Mouse (Mus musculus): Measurements from ENCODE around the gene Mrc2. TPM values are rescaled to one million over a fixed set of nuclear protein-coding genes. Genes with fewer than 3 reads are reported as not detected.

Gene Mrc2
- polyA plus RNA-seq, 1 experiment from 2014 or later = 5.5 TPM

- WGBS = 84% methylated on average over 12 of the region's 12 CpGs
- Histone ChIP-seq H3K36me3 (peaks cover 71% of the 10 kb centered on the region), H3K4me1 (replicated peaks) (0 out of 2 replicates have a peak, but pooled peaks cover 4% of the 10 kb centered on the region), H3K9ac (no peak overlapping the region), H3K4me2 (no peak overlapping the region), H3K27me3 (no peaks in the 10 kb centered on the region), H3K4me3 (no peak overlapping the region), H3K9me3 (no peaks in the 10 kb centered on the region), H3K27ac (no peak overlapping the region)
- no peak for ATAC-seq (ENCODE audit: low FRiP score)
Observed at GRCm38 (mm10) chr11:105281763-105282459, 10.5 kb upstream of the Mrc2 start.

DNA sequence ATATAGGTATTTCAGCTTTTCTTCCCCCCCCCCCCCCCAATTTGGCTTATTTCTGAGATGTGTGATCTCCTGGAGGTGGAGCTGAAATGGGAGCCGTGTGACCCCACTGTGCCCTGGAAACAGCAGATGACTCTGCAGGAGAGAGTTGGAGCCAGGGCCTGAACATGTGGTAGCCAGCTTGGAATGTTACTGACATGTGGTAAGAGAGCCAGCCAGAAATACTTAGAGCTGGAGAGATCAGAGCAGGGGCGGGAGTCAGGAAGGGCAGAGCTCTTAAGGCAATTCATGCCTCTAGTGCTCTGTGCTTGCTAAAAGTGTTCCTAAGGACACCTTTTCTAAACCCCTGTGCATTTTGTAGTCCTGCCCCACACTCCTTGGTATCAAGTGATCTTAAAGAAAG, 10.0 kb upstream of the Mrc2 start:
- Histone ChIP-seq H3K36me3 (peaks cover 70% of the 10 kb centered on the region), H3K9ac (no peak overlapping the region), H3K27me3 (no peaks in the 10 kb centered on the region), H3K27ac (no peak overlapping the region), H3K9me3 (no peaks in the 10 kb centered on the region), H3K4me3 (no peak overlapping the region), H3K4me1 (replicated peaks) (0 out of 2 replicates have a peak, but pooled peaks cover 4% of the 10 kb centered on the region), H3K4me2 (no peak overlapping the region)
- ATAC-seq (ENCODE audit: low FRiP score) = no peak
- 75% methylated on average over 2 of the region's 2 CpGs for WGBS

DNA sequence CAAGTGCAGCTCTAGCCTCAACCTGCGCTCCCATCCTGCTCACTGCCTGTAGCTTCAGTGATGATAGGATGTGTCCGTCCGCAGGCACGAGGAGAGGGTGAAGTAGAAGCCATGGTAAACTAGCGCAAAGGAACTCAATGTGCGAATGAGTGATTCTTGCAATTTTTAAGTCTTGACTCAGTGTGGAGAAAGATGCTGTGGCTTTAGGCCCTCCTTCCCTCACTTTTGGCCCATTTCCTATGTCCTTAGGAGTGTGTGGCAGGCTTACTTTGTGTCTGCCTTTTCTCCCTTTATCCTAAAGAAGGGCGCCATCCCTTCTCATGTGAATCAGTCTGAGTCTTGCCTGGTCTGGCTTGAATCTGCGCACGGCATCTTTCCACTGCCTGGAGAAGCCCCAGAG, 9.4 kb upstream of the Mrc2 start:
- no peaks in the 10 kb centered on the region for H3K9me3 ChIP-seq
- no peak overlapping the region for H3K9ac ChIP-seq
- ATAC-seq (ENCODE audit: low FRiP score) = no peak
- no peak overlapping the region for H3K4me3 ChIP-seq
- peaks cover 68% of the 10 kb centered on the region for H3K36me3 ChIP-seq
- 92% methylated on average over 9 of the region's 9 CpGs for WGBS
- no peaks in the 10 kb centered on the region for H3K27me3 ChIP-seq
- no peak overlapping the region for H3K27ac ChIP-seq
- 0 out of 2 replicates have a peak, but pooled peaks cover 4% of the 10 kb centered on the region for H3K4me1 ChIP-seq (replicated peaks)
- H3K4me2 ChIP-seq = no peak overlapping the region

- Histone ChIP-seq H3K9me3 (no peaks in the 10 kb centered on the region), H3K36me3 (peaks cover 62% of the 10 kb centered on the region), H3K27me3 (peaks cover 7% of the 10 kb centered on the region), H3K27ac (no peak overlapping the region), H3K4me1 (replicated peaks) (0 out of 2 replicates have a peak, but pooled peaks cover 4% of the 10 kb centered on the region), H3K9ac (no peak overlapping the region), H3K4me3 (no peak overlapping the region), H3K4me2 (no peak overlapping the region)
- 49% methylated on average over 3 of the region's 3 CpGs for WGBS
- no peak for ATAC-seq (ENCODE audit: low FRiP score)
Observed at GRCm38 (mm10) chr11:105285720-105286119, 6.7 kb upstream of the Mrc2 start.

DNA sequence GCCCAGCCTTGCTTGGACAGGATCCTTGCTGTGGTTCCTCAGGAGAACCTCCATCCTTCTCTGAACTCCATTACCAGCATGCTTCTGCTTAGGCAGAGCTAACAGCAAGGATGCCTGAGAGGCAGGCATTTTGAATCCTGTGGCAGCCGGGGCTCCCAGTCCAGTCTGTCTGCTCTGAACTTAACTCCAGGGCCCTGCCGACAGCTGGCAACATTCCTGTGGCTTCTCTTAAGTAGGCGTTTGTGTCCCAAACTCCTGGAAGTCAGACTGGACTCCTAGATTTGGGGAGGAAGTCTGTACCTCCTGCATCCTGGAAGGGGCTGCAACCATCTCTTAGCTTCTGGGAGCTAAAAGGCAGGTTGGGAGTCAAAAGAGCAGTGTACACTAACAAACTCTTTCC, 3.0 kb upstream of the Mrc2 start:
- no peak overlapping the region for H3K9ac ChIP-seq
- H3K4me2 ChIP-seq = no peak overlapping the region
- no peaks in the 10 kb centered on the region for H3K9me3 ChIP-seq
- peaks cover 34% of the 10 kb centered on the region for H3K4me1 ChIP-seq (replicated peaks)
- peaks cover 28% of the 10 kb centered on the region for H3K27me3 ChIP-seq
- WGBS = 70% methylated on average over 3 of the region's 3 CpGs
- no peak overlapping the region for H3K4me3 ChIP-seq
- no peak overlapping the region for H3K27ac ChIP-seq
- H3K36me3 ChIP-seq = peaks cover 29% of the 10 kb centered on the region
- no peak for ATAC-seq (ENCODE audit: low FRiP score)

GRCm38 (mm10) chr11:105291681-105292123, 741 bp upstream of the Mrc2 start:
- 0 out of 2 replicates have a peak, but pooled peaks have one; percentile 1 for ATAC-seq (ENCODE audit: low FRiP score)
- WGBS = 3% methylated on average over 10 of the region's 10 CpGs
- peak overlapping the region; percentile 77 for H3K9ac ChIP-seq

DNA sequence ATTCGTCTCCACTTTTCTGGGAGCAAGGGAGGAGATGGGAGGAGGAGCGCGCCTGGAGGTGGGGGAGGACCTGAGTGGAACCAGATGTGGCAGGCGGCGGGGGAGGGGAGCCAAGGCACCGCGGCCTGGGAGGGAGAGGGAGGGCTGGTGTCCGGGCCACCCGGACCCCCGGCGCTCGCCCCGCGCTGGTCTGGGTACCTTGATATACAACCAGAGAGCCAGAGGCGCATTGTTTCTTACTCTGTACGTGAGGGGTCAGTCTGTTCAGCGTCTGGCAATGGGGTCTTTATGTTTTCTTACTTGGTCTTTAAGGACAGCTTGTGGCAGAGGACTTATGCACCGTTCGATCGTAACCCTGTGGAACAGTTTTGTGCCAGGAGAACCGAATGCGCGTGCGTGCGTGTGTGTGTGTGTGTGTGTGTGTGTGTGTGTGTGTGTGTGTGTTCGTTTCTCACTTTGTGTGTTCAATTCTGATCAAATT, 698 bp downstream of the Mrc2 start:
- Histone ChIP-seq H3K9ac (peak overlapping the region; percentile 77), H3K36me3 (peaks cover 11% of the 10 kb centered on the region), H3K4me2 (peak overlapping the region; percentile 99), H3K4me3 (peak overlapping the region; percentile 53), H3K27me3 (peaks cover 28% of the 10 kb centered on the region), H3K9me3 (no peaks in the 10 kb centered on the region), H3K27ac (no peak overlapping the region), H3K4me1 (replicated peaks) (peaks cover 29% of the 10 kb centered on the region)
- WGBS = under 1% methylated on average over 24 of the region's 26 CpGs
- ATAC-seq (ENCODE audit: low FRiP score) = peak; percentile 40; the same call in 1 of the 2 replicates

More at GRCm38 (mm10) chr11:105291681-105292123, 741 bp upstream of the Mrc2 start:
- Histone ChIP-seq H3K4me3 (peak overlapping the region; percentile 53), H3K27ac (0 out of 2 replicates have a peak overlapping the region, but pooled peaks have one; percentile 66), H3K9me3 (no peaks in the 10 kb centered on the region), H3K4me1 (replicated peaks) (peaks cover 29% of the 10 kb centered on the region), H3K27me3 (peaks cover 28% of the 10 kb centered on the region), H3K36me3 (peaks cover 9% of the 10 kb centered on the region), H3K4me2 (peak overlapping the region; percentile 99)

- peaks cover 12% of the 10 kb centered on the region for H3K36me3 ChIP-seq
- 6% methylated on average over 9 of the region's 9 CpGs for WGBS
- peak overlapping the region; percentile 53 for H3K4me3 ChIP-seq
- H3K4me2 ChIP-seq = peak overlapping the region; percentile 99
- H3K4me1 ChIP-seq (replicated peaks) = peaks cover 29% of the 10 kb centered on the region
- ATAC-seq (ENCODE audit: low FRiP score) = no peak
- H3K27me3 ChIP-seq = peaks cover 28% of the 10 kb centered on the region
- H3K27ac ChIP-seq = peak overlapping the region; percentile 44; the same call in 1 of the 2 replicates
- peak overlapping the region; percentile 60 for H3K9ac ChIP-seq
- no peaks in the 10 kb centered on the region for H3K9me3 ChIP-seq
Observed at GRCm38 (mm10) chr11:105293901-105294494, 1.6 kb downstream of the Mrc2 start.

DNA sequence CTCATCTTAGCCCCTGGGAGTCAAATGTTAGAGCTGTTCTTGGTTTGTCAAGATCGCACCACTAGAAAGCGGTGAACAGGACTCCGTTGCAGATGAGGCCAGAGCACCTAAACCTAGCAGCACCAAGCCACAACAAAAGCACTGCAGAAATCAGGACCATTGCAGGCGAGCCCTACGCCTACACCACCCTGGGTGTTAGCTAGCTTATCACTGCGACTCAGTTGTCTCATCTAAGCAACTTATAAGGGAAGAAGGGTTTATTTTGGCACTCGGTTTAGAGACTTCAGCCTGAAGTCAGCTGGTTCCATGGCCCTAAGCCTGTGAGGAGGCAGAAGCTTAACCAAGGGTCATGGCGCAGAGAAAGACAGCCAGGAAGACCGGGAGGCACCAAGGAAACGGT, 3.6 kb downstream of the Mrc2 start:
- Histone ChIP-seq H3K4me2 (no peak overlapping the region), H3K4me3 (no peak overlapping the region), H3K27me3 (peaks cover 17% of the 10 kb centered on the region), H3K27ac (no peak overlapping the region), H3K4me1 (replicated peaks) (peaks cover 29% of the 10 kb centered on the region), H3K9ac (no peak overlapping the region), H3K36me3 (peaks cover 14% of the 10 kb centered on the region), H3K9me3 (no peaks in the 10 kb centered on the region)
- no peak for ATAC-seq (ENCODE audit: low FRiP score)
- WGBS = 89% methylated on average over 10 of the region's 10 CpGs

- H3K27ac ChIP-seq = no peak overlapping the region
- no peak overlapping the region for H3K4me3 ChIP-seq
- WGBS = 94% methylated on average over 7 of the region's 7 CpGs
- no peak overlapping the region for H3K9ac ChIP-seq
- H3K36me3 ChIP-seq = no peaks in the 10 kb centered on the region; the same call in 1 of the 2 replicates
- H3K27me3 ChIP-seq = no peaks in the 10 kb centered on the region
- no peak for ATAC-seq (ENCODE audit: low FRiP score)
- H3K4me1 ChIP-seq (replicated peaks) = peaks cover 40% of the 10 kb centered on the region
- no peaks in the 10 kb centered on the region for H3K9me3 ChIP-seq
- no peak overlapping the region for H3K4me2 ChIP-seq
Observed at GRCm38 (mm10) chr11:105310197-105310596, 17.8 kb downstream of the Mrc2 start.

DNA sequence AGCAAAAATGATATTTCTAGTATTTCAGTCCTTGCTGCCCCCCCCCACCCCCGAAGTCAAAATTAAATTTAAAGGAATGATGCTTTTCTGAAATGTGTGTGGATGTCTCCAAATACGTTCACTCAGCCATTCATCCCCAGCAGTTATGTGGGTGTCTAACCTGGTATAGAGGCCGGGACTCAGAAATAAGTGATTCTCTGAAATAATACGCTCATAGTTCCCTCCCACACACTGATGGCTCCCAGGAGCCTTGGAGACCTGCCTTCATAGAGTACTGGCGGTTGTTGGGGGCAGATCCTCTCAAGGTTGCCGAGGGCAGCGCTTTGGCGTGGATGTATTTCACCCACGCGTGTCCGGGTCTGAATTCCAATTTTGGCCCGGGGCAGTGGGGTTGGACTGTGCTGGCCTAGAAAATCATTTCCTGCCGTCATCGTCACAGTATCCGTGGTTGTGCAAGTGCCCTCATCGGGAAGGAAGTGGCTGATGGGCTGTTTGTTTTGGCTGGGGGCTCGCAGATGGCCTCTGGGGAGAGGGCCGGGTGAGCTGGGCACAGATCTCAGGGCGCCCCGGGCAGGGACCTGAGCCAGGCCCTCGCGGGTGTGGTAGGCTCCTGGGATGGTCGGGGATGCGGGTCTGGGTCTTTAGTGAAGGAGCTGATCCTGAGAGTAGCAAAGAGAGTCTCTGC, 19.0 kb downstream of the Mrc2 start:
- WGBS = 60% methylated on average over 24 of the region's 24 CpGs
- Histone ChIP-seq H3K4me3 (no peak overlapping the region), H3K4me1 (replicated peaks) (peaks cover 47% of the 10 kb centered on the region), H3K36me3 (no peaks in the 10 kb centered on the region), H3K27ac (no peak overlapping the region), H3K9ac (no peak overlapping the region), H3K27me3 (no peaks in the 10 kb centered on the region), H3K9me3 (no peaks in the 10 kb centered on the region), H3K4me2 (no peak overlapping the region)
- ATAC-seq (ENCODE audit: low FRiP score) = no peak

DNA sequence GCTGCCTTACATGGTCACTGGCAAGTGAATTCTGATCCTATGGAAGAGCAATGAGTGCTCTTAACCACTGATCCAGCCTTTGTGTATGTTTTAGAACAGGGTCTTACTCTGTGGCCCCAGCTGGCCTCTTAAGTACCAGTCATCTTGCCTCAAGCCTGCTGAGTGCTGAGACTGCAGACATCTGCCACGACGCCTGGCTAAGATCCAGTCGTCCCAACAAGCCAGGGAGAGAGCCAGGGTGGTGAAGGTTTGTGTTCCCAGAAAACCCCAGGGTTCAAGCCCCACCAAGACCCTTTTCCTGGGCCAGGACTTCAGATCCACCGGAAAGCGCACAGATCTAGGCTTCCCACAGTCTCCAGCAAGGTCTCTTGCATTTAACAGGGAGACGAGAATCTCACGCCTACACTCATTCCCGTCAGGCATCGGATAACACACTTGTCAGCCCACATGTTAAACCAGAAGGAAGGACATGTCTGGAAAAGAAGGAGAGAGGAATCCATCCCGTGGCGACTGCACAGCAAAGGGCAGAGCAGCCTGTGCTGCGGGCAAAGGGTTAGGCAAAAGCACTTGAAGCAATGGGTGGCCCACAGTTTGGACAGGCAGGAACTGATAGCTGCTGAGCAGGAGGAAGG, 20.0 kb downstream of the Mrc2 start:
- Histone ChIP-seq H3K27ac (0 out of 2 replicates have a peak overlapping the region, but pooled peaks have one; percentile 52), H3K4me1 (replicated peaks) (peaks cover 47% of the 10 kb centered on the region), H3K9me3 (no peaks in the 10 kb centered on the region), H3K27me3 (no peaks in the 10 kb centered on the region), H3K4me2 (no peak overlapping the region), H3K9ac (no peak overlapping the region), H3K36me3 (no peaks in the 10 kb centered on the region), H3K4me3 (no peak overlapping the region)
- ATAC-seq (ENCODE audit: low FRiP score) = no peak
- WGBS = 52% methylated on average over 12 of the region's 12 CpGs

All from hindbrain, embryonic 13.5 days (tissue).